Mouse (Mus musculus): ENCODE data around the gene Sugp2.

Gene Sugp2

DNA sequence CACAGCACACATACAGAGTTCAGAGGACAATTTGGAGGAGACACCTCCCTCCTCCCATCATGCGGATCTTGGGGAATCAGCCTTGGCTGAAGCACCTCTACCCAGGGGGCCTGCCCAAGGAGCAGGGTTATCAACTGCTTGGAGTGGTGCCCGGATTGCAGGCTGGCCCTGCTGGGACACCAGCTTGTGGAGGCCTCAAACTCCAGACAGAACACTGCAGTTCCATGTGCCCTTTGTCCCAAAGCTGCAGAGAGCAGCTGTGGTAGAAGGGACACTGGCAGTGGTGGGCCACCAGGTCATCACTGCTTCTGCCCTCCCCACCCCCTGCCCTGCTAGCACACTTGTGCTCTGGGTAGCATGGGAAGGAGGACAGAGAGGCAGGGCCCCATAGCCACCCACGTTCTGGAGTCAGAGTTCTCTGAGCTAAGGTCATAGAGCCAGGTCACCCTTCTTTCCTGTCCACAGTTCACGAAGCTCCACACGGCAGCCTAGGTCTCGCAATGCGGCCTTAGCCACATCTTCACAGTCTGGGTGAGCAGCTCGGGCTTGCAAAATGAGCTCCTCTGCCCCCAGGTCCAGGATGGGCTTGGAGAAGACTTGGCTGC lies 13.7 kb upstream of the Sugp2 start:
- DNase-seq (ENCODE audit: inconsistent age in 2 of 2, low spot score in 1 of 2) = peak; percentile 64 to 82

DNA sequence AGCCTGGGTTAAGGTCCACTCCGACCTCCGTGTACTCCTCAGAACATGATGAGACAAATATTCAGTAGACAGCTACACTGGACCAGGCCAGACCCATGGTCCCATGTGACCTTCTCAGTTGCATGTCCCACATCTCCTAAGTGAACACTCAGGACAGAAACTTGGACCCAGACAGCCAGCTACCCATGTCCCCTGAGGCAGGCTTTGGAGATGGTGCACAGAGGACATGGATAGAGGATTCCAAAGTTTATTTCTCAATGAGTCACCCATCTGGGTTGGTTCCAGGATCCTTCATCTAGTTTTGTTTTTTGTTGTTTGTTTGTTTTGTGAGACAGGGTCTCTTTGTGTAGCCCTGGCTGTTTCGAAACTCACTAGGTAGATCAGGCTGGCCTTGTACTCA lies 13.1 kb upstream of the Sugp2 start:
- peak in 1 of 2 experiments; percentile 71 for DNase-seq (ENCODE audit: inconsistent age in 2 of 2, low spot score in 1 of 2)

DNA sequence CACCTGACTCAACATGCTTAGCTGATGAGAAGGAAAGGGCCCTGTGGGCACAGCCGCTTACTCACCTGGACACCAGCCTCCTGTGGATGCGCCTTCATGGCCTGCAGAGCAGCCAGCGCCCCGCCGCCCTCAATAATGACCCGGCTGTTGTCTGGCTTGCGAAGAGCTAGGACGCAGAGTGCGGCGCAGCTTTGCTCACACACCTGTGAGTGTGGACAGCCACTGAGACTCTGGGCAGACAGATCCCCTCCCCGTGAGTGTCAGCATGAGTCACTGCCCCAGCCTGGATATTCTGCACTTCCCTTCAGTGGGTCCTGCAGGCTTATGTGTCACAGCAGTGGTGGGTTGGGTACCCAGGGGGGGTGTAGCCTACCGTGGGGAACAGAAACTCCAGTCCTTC lies 12.0 kb upstream of the Sugp2 start:
- no peak for DNase-seq (ENCODE audit: inconsistent age in 2 of 2, low spot score in 1 of 2)

GRCm38 (mm10) chr8:70223341-70223740 lies 10.7 kb upstream of the Sugp2 start:
- peak; percentile 49 to 84 for DNase-seq (ENCODE audit: inconsistent age in 2 of 2, low spot score in 1 of 2)

DNA sequence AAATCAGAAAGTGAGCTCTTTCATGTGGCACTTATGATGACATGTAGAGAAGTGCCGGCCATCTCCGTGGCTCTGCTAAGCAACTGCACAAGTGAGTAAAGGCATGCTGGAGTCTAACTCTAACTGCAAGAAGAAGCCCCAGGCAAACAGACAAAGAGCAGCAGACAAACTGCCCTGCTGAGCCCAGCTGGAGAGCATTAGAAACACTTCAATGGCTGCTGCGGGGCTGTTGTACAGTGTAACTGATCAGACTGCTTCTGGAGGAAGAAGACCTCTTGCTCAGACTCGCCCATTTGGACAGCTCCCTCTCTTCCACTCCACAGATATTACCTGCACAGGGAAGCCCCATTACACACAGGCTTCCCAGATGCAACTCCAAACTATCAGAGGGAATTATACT lies 6.0 kb upstream of the Sugp2 start:
- no peak for DNase-seq (ENCODE audit: inconsistent age in 2 of 2, low spot score in 1 of 2)

GRCm38 (mm10) chr8:70230837-70231236 lies 3.2 kb upstream of the Sugp2 start:
- peak in 1 of 2 experiments; percentile 71 for DNase-seq (ENCODE audit: inconsistent age in 2 of 2, low spot score in 1 of 2)

GRCm38 (mm10) chr8:70233606-70234005 lies 420 bp upstream of the Sugp2 start:
- no peak for DNase-seq (ENCODE audit: inconsistent age in 2 of 2, low spot score in 1 of 2)

- DNase-seq (ENCODE audit: inconsistent age in 2 of 2, low spot score in 1 of 2) = no peak
Observed at GRCm38 (mm10) chr8:70234781-70235128, 729 bp downstream of the Sugp2 start.

DNA sequence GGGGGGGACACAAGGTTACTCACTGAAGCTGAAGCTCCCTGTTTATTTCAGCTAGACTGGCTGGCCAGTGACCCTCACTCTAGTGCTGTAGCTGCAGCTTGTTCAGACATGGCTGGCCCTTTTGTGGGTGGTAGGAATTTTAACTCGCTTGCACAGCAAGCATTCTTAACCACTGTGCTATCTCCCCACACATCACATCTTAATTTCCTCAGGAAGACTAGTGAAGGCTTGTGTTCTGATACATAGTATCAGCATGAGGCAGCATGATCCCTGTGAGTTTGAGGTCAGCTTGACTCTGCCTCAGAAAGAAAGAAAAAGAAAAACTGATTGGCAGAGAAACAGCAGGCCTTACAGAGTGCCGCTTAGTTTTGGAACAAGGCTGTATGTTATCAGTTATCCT lies 3.8 kb downstream of the Sugp2 start:
- no peak for DNase-seq (ENCODE audit: inconsistent age in 2 of 2, low spot score in 1 of 2)

DNA sequence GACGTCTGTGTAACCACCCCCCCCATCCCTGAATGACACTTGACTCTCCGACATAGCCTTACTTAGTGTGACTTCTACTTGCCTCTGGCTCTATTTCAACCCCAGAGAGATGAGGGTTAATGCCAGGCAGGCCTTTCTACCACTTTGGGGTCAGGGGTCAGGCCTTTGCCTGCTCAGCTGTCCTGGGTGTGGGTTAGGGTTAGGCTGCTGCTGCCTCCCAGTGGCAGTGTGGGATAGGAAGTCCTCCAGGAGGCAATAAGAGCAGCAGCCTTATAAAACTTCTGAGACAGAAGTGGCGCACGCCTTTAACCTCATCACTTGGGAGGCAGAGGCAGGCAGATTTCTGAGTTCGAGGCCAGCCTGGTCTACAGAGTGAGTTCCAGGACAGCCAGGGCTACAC lies 6.6 kb downstream of the Sugp2 start:
- DNase-seq (ENCODE audit: inconsistent age in 2 of 2, low spot score in 1 of 2) = no peak

- peak; percentile 76 to 84 for DNase-seq (ENCODE audit: inconsistent age in 2 of 2, low spot score in 1 of 2)
Observed at GRCm38 (mm10) chr8:70246622-70247021, 12.6 kb downstream of the Sugp2 start.

DNA sequence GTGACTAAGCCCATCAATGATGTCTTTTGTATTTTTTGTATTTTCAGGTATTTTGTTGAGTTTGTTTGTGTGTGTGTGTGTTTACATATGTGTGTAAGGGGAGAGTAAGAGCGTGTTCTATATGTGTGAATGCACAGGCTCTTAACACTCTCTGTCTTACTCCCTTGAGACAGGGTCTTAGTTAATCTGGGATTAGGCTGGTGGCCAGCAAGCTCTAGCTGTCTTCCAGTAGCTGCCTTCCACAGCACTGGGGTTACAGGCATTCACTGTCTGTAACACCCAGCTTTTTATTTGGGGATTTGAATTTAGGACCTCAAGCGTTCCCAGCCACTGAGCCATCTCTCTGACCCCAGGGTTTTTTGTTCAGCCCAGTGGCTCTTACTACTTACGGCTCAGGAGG lies 13.8 kb downstream of the Sugp2 start:
- no peak for DNase-seq (ENCODE audit: inconsistent age in 2 of 2, low spot score in 1 of 2)

DNA sequence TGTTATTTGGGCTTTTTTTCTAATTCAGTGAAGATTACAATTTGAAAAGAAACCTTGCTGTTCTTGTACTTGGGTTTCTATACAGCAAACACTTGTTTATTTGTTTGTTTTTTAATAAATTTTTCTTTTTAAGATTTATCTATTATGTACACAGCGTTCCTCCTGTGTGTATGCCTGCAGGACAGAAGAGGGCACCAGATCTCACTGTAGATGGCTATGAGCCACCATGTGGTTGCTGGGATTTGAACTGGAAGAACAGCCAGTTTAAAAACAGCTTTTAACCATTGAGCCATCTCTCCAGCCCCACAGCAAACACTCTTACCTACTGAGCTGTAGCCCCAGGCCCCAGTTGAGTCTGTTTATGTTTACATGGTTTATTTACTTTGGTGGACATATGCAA lies 20.6 kb downstream of the Sugp2 start:
- no peak for DNase-seq (ENCODE audit: inconsistent age in 2 of 2, low spot score in 1 of 2)

GRCm38 (mm10) chr8:70257456-70257855 lies 23.4 kb downstream of the Sugp2 start:
- DNase-seq (ENCODE audit: inconsistent age in 2 of 2, low spot score in 1 of 2) = no peak

- DNase-seq (ENCODE audit: inconsistent age in 2 of 2, low spot score in 1 of 2) = no peak
Observed at GRCm38 (mm10) chr8:70258600-70258999, 24.6 kb downstream of the Sugp2 start.

DNA sequence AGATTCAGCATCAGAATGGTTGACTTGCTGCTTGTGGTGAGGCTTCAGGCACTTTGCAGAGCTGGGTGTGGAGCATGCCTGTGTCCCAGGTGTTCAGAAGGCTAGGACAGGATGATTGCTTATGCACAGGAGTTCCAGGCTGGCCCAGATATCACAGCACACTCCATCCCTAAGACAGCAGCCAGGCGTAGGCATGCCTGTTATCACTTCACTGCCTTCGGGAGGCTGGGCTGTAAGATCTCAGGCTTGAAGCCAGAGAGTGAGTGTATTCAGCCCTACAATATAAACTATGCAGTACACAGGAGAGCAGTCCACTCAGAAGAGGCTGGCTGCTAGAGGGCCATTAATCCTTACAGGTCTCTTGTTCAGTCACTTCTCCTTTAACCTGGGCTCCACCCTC lies 25.0 kb downstream of the Sugp2 start:
- DNase-seq (ENCODE audit: inconsistent age in 2 of 2, low spot score in 1 of 2) = no peak

- DNase-seq (ENCODE audit: inconsistent age in 2 of 2, low spot score in 1 of 2) = no peak
Observed at GRCm38 (mm10) chr8:70267674-70268073, 33.6 kb downstream of the Sugp2 start.

DNA sequence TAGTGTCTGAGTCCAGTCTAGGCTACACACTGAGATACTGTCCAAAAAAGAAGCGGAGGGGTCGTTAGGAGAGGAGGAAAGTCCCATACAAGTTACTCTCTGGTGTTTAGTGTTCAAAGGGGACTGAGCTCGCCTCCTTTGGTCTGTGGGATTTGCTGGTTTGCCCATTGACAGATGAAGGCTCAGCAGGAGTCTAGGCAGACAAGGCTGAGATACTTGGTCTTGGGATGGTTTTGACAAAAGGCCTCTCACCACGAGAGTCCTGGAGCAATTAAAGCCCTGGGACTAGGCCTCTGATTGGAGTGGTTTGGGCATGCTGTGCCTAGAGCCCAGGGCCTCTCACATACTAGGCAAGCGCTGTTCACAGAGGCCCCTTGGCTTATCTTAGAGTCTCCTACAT lies 34.3 kb downstream of the Sugp2 start:
- DNase-seq (ENCODE audit: inconsistent age in 2 of 2, low spot score in 1 of 2) = no peak

DNA sequence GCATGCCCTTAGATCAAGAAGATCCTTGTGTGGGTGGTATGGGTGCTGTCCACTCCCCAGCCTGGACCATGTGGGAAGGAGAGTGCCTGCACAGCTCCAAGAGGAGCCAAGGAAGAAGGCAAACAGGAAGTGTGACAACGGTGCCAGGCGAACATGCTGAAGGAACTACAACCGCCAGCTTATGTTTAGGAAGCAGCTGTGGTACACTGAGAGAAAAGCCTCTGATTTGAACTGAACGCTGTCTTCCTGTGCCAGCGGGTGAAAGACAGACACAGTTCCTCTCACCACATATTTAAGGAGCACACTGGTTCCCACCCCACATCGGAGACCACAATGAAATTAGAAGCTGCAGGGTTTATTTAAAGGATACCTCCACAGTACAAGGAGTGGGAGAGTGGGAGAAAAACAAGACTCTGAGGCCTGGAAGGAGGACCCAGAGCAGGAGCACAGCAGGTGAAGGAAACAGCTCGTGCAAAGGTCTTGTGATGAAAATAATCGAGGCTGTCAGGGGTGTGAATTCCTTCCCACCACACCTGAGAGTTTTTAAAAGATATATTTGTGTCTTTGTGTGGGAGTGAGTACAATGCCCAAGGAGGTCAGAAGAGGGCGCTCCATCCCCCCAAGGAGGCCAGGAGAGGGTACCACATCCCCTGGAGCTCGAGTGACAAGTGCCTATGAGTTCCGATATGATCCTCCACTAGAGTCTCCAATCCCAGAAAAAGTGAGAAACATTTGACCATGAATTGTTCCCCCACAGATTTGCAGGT lies 35.0 kb downstream of the Sugp2 start:
- DNase-seq (ENCODE audit: inconsistent age in 2 of 2, low spot score in 1 of 2) = peak in 1 of 2 experiments; percentile 76

DNA sequence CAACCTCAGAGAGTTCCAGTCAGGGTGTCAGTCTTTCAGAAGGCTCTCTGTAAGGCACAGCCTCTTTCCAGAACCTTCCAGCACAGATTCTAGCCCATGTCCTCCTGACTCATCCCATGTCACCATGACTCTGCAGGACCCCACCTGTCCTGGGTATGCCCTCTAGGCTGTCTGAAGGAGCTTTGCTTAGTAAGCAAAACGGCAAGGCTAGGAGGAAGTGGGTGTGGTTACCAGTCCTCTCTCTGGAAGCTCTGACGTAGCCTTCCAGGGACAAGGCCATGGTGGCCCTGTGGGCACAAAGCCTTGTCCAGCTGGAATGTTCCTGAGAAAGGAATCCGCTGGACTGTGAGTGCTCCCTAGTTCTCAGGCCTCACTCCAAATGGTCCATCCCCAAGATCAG lies 38.9 kb downstream of the Sugp2 start:
- DNase-seq (ENCODE audit: inconsistent age in 2 of 2, low spot score in 1 of 2) = peak; percentile 78 to 88

GRCm38 (mm10) chr8:70274350-70274749 lies 40.3 kb downstream of the Sugp2 start:
- no peak for DNase-seq (ENCODE audit: inconsistent age in 2 of 2, low spot score in 1 of 2)

DNA sequence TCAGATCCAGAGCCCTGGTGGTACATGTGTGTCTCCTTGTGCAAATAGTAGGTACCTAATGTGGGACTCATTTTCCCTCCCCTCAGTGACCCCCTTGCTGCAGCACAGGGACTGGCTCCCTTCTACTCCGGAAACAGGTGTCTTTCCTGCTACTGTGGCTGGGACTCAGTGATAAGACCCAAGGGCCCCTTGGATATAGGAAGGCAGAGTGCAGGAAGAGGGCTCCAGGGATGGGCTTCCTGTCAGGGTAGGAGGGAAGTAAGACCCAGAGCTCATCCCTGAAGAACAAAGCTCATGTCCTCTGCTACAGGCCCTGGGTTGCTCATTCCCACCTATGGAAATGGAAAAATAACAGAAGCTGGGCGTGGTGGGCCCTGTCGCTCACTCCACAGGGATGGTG lies 42.5 kb downstream of the Sugp2 start:
- DNase-seq (ENCODE audit: inconsistent age in 2 of 2, low spot score in 1 of 2) = peak in 1 of 2 experiments; percentile 56

DNA sequence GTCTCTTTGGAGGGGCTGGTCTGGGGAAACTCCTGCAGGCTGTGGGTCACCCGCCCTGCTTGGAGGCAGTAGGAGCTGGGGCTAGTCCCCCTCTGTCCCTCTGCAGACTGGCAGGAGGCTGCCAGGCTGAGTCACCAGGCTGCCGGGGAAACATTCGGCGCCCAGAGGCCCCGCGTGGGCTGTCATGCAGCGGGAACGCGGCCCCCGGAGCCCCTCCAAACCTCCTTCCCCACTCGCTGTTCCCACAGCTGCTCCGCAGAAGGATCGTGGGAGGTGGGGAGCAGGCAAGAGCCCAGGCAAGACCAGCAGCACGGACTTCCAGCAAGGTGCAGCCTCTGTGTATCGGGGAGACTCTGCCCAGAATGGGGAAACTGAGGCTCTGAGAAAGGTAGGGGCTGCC lies 44.1 kb downstream of the Sugp2 start:
- peak in 1 of 2 experiments; percentile 53 for DNase-seq (ENCODE audit: inconsistent age in 2 of 2, low spot score in 1 of 2)
